Comparison of ENCODE assay signal across 8 mouse cellular contexts in the genomic region with DNA sequence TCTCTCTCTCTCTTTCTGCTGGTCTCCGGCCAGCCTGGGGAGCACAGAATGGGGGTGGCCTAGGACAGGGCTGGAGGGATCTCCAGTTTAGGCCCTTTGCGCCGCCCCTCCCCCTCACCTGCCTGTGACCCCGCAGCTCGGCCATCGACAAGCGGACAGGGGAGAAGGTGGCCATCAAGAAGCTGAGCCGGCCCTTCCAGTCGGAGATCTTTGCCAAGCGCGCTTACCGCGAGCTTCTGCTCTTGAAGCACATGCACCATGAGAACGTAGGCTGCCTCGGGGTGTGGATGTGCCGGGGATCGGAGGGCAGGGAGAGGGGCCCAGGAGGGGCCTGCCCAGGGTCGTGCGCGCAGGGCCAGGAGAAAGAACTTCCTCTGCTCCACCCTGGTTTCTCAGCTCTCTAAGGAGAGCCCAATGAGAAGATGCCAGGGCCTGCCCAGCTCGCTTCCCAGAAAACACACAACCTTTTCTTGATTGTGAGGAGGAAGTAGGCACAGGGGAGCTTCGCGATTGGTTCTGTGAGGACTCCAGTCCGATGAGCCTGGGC. TPM values are rescaled to one million over a fixed set of nuclear protein-coding genes. Genes with fewer than 3 reads are reported as not detected.
DNase-seq lines count a peak whose midpoint lies in the region; ATAC-seq lines count a peak whose summit lies in the region.

No protein-coding gene starts in this region.

- H3K4me3 ChIP-seq in forebrain, embryonic 14.5 days (ENCODE audit: low read depth, low read length) = peak overlapping the region; percentile 25
- H3K4me3 ChIP-seq in kidney, embryonic 15.5 days (replicated peaks) = peak overlapping the region; percentile 56

- peak; percentile 35 for DNase-seq in cerebellum, adult 8-10 months
- no peak for DNase-seq in cerebellum, adult 9-10 months
- peak; percentile 37 for DNase-seq in adrenal gland, postnatal 25 days
- no peak for DNase-seq in forebrain, embryonic 14.5 days (ENCODE audit: low spot score)
- DNase-seq in lung, postnatal 4 days = peak; percentile 43 to 53
- peak; percentile 66 for DNase-seq in testis, postnatal 10 days (ENCODE audit: low spot score)
- DNase-seq in thymus, postnatal 36 days = no peak

- peak overlapping the region; percentile 40; the same call in 1 of the 2 replicates for H3K9ac ChIP-seq in forebrain, embryonic 14.5 days (ENCODE audit: low read length)
- peak overlapping the region; percentile 61 for H3K9ac ChIP-seq in kidney, embryonic 15.5 days

- no peaks in the 10 kb centered on the region for H3K9me3 ChIP-seq in forebrain, embryonic 14.5 days (replicated peaks; ENCODE audit: control insufficient read depth, low read length)
- no peaks in the 10 kb centered on the region for H3K9me3 ChIP-seq in kidney, embryonic 15.5 days (replicated peaks)

- no peak overlapping the region for H3K27ac ChIP-seq in forebrain, embryonic 14.5 days (ENCODE audit: low read depth, low read length)
- H3K27ac ChIP-seq in kidney, embryonic 15.5 days = peak overlapping the region; percentile 52

- no peaks in the 10 kb centered on the region for H3K36me3 ChIP-seq in forebrain, embryonic 14.5 days (ENCODE audit: control insufficient read depth, insufficient read depth, low read length)
- no peaks in the 10 kb centered on the region for H3K36me3 ChIP-seq in kidney, embryonic 15.5 days

- H3K27me3 ChIP-seq in forebrain, embryonic 14.5 days (replicated peaks; ENCODE audit: control insufficient read depth, insufficient read depth, low read length) = peaks cover 28% of the 10 kb centered on the region
- peaks cover 40% of the 10 kb centered on the region for H3K27me3 ChIP-seq in kidney, embryonic 15.5 days

- H3K4me2 ChIP-seq in forebrain, embryonic 14.5 days (ENCODE audit: low read length) = peak overlapping the region; percentile 58
- peak overlapping the region; percentile 91 for H3K4me2 ChIP-seq in kidney, embryonic 15.5 days

- ATAC-seq in forebrain, embryonic 14.5 days = no peak
- ATAC-seq in kidney, embryonic 15.5 days (replicated peaks; ENCODE audit: low FRiP score) = 0 out of 2 replicates have a peak, but pooled peaks have one; percentile 27

- 3% methylated on average over 21 of the region's 24 CpGs for WGBS in forebrain, embryonic 14.5 days
- WGBS in kidney, embryonic 15.5 days = 7% methylated on average over 24 of the region's 24 CpGs

- peaks cover 5% of the 10 kb centered on the region for H3K4me1 ChIP-seq in forebrain, embryonic 14.5 days (ENCODE audit: control insufficient read depth, insufficient read depth, low read length)
- H3K4me1 ChIP-seq in kidney, embryonic 15.5 days = peaks cover 23% of the 10 kb centered on the region

RNA-seq across cellular contexts. Expression of gene Mapk13, which starts 0.9 kb away (rescaled TPM):
- 189 and 241 TPM in 2 replicates for total RNA-seq in adrenal gland, postnatal 25 days (2021)
- polyA plus RNA-seq in forebrain, embryonic 14.5 days (2014; fragmentation: Nextera tagmentation; extraction: Ambion mirVana) = 0.57 and 0.67 TPM in 2 replicates
- polyA plus RNA-seq in kidney, embryonic 15.5 days (2015; fragmentation: Nextera tagmentation; extraction: Ambion mirVana) = 44.7 and 46.4 TPM in 2 replicates

RNA-seq across cellular contexts. Expression of gene Brpf3, which starts 30.9 kb away (rescaled TPM):
- 91.3 and 122 TPM in 2 replicates for total RNA-seq in adrenal gland, postnatal 25 days (2021)
- 5.0 and 5.4 TPM in 2 replicates for polyA plus RNA-seq in forebrain, embryonic 14.5 days (2014; fragmentation: Nextera tagmentation; extraction: Ambion mirVana)
- 11.2 and 14.4 TPM in 2 replicates for polyA plus RNA-seq in kidney, embryonic 15.5 days (2015; fragmentation: Nextera tagmentation; extraction: Ambion mirVana)

RNA-seq across cellular contexts. Expression of gene AC170998.1, which starts 44.1 kb away (rescaled TPM):
- total RNA-seq in adrenal gland, postnatal 25 days (2021) = 1.7 and 2.2 TPM in 2 replicates
- polyA plus RNA-seq in forebrain, embryonic 14.5 days (2014; fragmentation: Nextera tagmentation; extraction: Ambion mirVana) = 0.52 and 0.61 TPM in 2 replicates
- 3.1 and 4.0 TPM in 2 replicates for polyA plus RNA-seq in kidney, embryonic 15.5 days (2015; fragmentation: Nextera tagmentation; extraction: Ambion mirVana)

Comparison
In these comparisons a context has a peak if more than half of its experiments do, and no peak if none do; other contexts are left out.
1. DNase-seq: peak in cerebellum, adult 8-10 months (single experiment), adrenal gland, postnatal 25 days (single experiment), lung, postnatal 4 days (2 of 2) and testis, postnatal 10 days (single experiment); none in cerebellum, adult 9-10 months (single experiment), forebrain, embryonic 14.5 days (single experiment) and thymus, postnatal 36 days (0 of 2).
2. RNA of gene Mapk13, which starts 0.9 kb away (polyA plus RNA-seq): 44.7 to 46.4 TPM in kidney, embryonic 15.5 days; 0.57 to 0.67 TPM in forebrain, embryonic 14.5 days; every median in the first group is over 10 times any median in the second.